Mouse (Mus musculus) cortical plate, adult 2 months (tissue): Measurements from ENCODE around the gene Pxt1. TPM values are rescaled to one million over a fixed set of nuclear protein-coding genes. Genes with fewer than 3 reads are reported as not detected.

Source experiments
- H3K27ac ChIP-seq: fragments of 200-500 bp; 2 replicates; pipeline ENCODE4 v1.5.1; 2012; ENCODE audit warnings: low read length, control low read depth, inconsistent platforms; ENCODE audit not compliant: insufficient read depth
- H3K4me1 ChIP-seq: fragments of 200-500 bp; 2 replicates; pipeline ENCODE4 v1.6.1; 2011; ENCODE audit warnings: low read length; ENCODE audit not compliant: control insufficient read depth, insufficient read depth
- H3K4me3 ChIP-seq: fragments of 200-500 bp; 2 replicates; pipeline ENCODE4 v1.5.1; 2011; ENCODE audit warnings: mild to moderate bottlenecking, low read length, control low read depth; ENCODE audit not compliant: insufficient read depth
- CTCF ChIP-seq: fragments of 200-500 bp; IDR thresholded peaks from 2 replicates; pipeline ENCODE4 v1.5.1; 2011; ENCODE audit warnings: mild to moderate bottlenecking, control low read depth, low read length; ENCODE audit not compliant: insufficient read depth; ENCODE audit errors: extremely low read depth
- POLR2A ChIP-seq: fragments of 200-500 bp; IDR thresholded peaks from 2 replicates; pipeline ENCODE4 v1.6.1; 2011; ENCODE audit warnings: mild to moderate bottlenecking, low read length, control low read depth; ENCODE audit not compliant: insufficient read depth; ENCODE audit errors: extremely low read depth
- polyA plus RNA-seq: library from polyadenylated mRNA; depleted of rRNA; stranded (reverse); fragments of >200 nt; gene quantifications from 2 replicates; pipeline ENCODE4 v1.2.3, GENCODE M21; 2012

The Pxt1 gene
- polyA plus RNA-seq, 1 experiment, result not detected

GRCm38 (mm10) chr17:28982591-28982990 lies 39.0 kb upstream of the Pxt1 start:
- Histone ChIP-seq H3K4me3 (no peak overlapping the region), H3K27ac (no peak overlapping the region), H3K4me1 (no peaks in the 10 kb centered on the region)
- TF ChIP-seq POLR2A (no peak), CTCF (no peak)

DNA sequence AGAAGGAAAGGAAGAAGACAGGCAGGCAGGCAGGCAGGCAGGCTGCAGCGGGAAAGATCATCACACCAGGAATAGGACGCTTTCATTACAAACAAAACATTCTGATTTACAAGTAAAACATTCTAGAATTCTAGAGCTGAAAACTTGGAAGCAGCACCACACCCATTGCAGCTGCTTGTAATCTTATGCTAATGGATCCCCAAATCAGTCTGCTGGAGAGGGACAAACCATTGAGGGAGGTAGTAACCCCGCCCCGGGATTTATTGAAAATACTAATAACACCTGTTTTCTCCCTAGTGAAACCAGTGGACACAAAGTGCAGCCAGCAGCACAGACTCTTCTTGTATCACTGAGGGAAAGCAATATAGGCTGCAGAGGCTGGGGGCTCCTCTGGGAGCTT lies 37.4 kb upstream of the Pxt1 start:
- TF ChIP-seq CTCF, result no peak
- TF ChIP-seq POLR2A, result no peak
- no peaks in the 10 kb centered on the region for H3K4me1 ChIP-seq
- no peak overlapping the region for H3K27ac ChIP-seq
- H3K4me3 ChIP-seq, result no peak overlapping the region

- no peak overlapping the region for H3K27ac ChIP-seq
- no peaks in the 10 kb centered on the region for H3K4me1 ChIP-seq
- TF ChIP-seq POLR2A (no peak), CTCF (no peak)
- H3K4me3 ChIP-seq, result no peak overlapping the region
Measured at GRCm38 (mm10) chr17:28979091-28979490, 35.5 kb upstream of the Pxt1 start.

- Histone ChIP-seq H3K27ac (no peak overlapping the region), H3K4me1 (no peaks in the 10 kb centered on the region), H3K4me3 (no peak overlapping the region)
- TF ChIP-seq POLR2A (no peak), CTCF (no peak)
Measured at GRCm38 (mm10) chr17:28970122-28970521, 26.5 kb upstream of the Pxt1 start.

- no peak for TF ChIP-seq POLR2A
- no peak for TF ChIP-seq CTCF
- no peak overlapping the region for H3K27ac ChIP-seq
- H3K4me1 ChIP-seq, result no peaks in the 10 kb centered on the region
Measured at GRCm38 (mm10) chr17:28967021-28967610, 23.5 kb upstream of the Pxt1 start.

DNA sequence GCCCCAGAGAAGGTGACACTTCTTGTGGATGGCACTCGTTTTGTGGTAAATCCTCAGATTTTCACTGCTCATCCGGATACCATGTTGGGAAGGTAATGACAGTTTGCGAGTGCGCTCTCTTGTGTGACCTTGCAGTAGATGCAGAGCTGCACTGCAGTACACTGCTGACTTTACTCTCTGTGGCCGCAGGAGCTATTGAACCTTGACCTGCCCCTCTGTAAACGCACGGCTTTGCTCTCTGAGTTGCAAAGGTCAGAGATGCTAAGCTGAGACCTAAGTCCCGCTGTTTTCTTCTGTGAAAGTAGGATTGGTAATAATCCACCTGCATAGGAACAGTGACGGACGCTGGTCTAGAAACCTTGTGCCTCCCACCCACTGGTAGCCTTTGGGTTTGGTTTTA lies 18.0 kb upstream of the Pxt1 start:
- TF ChIP-seq CTCF, result no peak
- TF ChIP-seq POLR2A, result no peak
- no peak overlapping the region for H3K27ac ChIP-seq
- no peaks in the 10 kb centered on the region for H3K4me1 ChIP-seq
- no peak overlapping the region for H3K4me3 ChIP-seq

More at GRCm38 (mm10) chr17:28967021-28967610, 23.5 kb upstream of the Pxt1 start:
- H3K4me3 ChIP-seq, result no peak overlapping the region

DNA sequence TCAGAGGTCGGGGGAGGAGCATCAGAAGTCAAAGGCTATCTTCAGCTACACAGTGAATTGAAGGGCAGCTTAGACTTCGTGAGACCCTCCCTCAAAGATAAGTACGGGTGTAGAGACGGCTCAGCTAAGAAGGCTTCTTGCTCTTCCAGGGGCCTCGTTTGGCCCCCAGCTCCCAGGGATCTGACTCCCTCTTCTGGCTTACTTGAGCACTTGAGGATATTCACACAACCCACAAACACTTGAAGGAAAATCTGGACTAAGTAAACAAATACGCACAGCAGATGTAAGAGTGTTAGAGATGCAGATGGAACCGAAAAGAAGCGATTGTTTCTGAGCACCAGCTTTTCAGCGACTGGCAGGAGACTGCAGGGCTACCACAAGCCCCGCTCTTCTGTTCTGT lies 17.0 kb upstream of the Pxt1 start:
- Histone ChIP-seq H3K4me3 (no peak overlapping the region), H3K27ac (no peak overlapping the region), H3K4me1 (no peaks in the 10 kb centered on the region)
- TF ChIP-seq CTCF (no peak), POLR2A (no peak)

GRCm38 (mm10) chr17:28954416-28954815 lies 10.8 kb upstream of the Pxt1 start:
- Histone ChIP-seq H3K4me1 (peaks cover 6% of the 10 kb centered on the region; the same call in 1 of the 2 replicates), H3K27ac (no peak overlapping the region), H3K4me3 (peak overlapping the region; percentile 86; the same call in 1 of the 2 replicates)
- no peak for TF ChIP-seq POLR2A
- no peak for TF ChIP-seq CTCF

GRCm38 (mm10) chr17:28953251-28953650 lies 9.6 kb upstream of the Pxt1 start:
- Histone ChIP-seq H3K27ac (no peak overlapping the region), H3K4me1 (peaks cover 6% of the 10 kb centered on the region; the same call in 1 of the 2 replicates), H3K4me3 (peak overlapping the region; percentile 86)
- TF ChIP-seq POLR2A, result no peak
- no peak for TF ChIP-seq CTCF
